Mouse (Mus musculus) cortical plate, adult 2 months (tissue): ENCODE results near the gene Fgf23. TPM values are rescaled to one million over a fixed set of nuclear protein-coding genes. Genes with fewer than 3 reads are reported as not detected.

Experiments
- H3K27ac ChIP-seq: fragments of 200-500 bp; 2 replicates; pipeline ENCODE4 v1.5.1; 2012; ENCODE audit warnings: low read length, control low read depth, inconsistent platforms; ENCODE audit not compliant: insufficient read depth
- H3K4me1 ChIP-seq: fragments of 200-500 bp; 2 replicates; pipeline ENCODE4 v1.6.1; 2011; ENCODE audit warnings: low read length; ENCODE audit not compliant: control insufficient read depth, insufficient read depth
- H3K4me3 ChIP-seq: fragments of 200-500 bp; 2 replicates; pipeline ENCODE4 v1.5.1; 2011; ENCODE audit warnings: mild to moderate bottlenecking, low read length, control low read depth; ENCODE audit not compliant: insufficient read depth
- CTCF ChIP-seq: fragments of 200-500 bp; IDR thresholded peaks from 2 replicates; pipeline ENCODE4 v1.5.1; 2011; ENCODE audit warnings: mild to moderate bottlenecking, control low read depth, low read length; ENCODE audit not compliant: insufficient read depth; ENCODE audit errors: extremely low read depth
- POLR2A ChIP-seq: fragments of 200-500 bp; IDR thresholded peaks from 2 replicates; pipeline ENCODE4 v1.6.1; 2011; ENCODE audit warnings: mild to moderate bottlenecking, low read length, control low read depth; ENCODE audit not compliant: insufficient read depth; ENCODE audit errors: extremely low read depth
- polyA plus RNA-seq: library from polyadenylated mRNA; depleted of rRNA; stranded (reverse); fragments of >200 nt; gene quantifications from 2 replicates; pipeline ENCODE4 v1.2.3, GENCODE M21; 2012; rRNA removed

Fgf23 gene
- polyA plus RNA-seq, 1 experiment, result 0.69 TPM

- TF ChIP-seq POLR2A (peak; percentile 97), CTCF (no peak; the same call in 1 of the 2 replicates)
- Histone ChIP-seq H3K4me1 (peaks cover 7% of the 10 kb centered on the region), H3K4me3 (peak within 1 kb of the TSS; percentile 78), H3K27ac (no peak within 1 kb of the TSS)
Observed at GRCm38 (mm10) chr6:127109402-127109930, 36.8 kb downstream of the Fgf23 start, which contains the start of gene Tigar. Gene Tigar (minus strand): TSS chr6:127109557.

GRCm38 (mm10) chr6:127114753-127115456, 42.2 kb downstream of the Fgf23 start:
- no peak overlapping the region for H3K27ac ChIP-seq
- H3K4me1 ChIP-seq, result no peaks in the 10 kb centered on the region
- no peak for TF ChIP-seq POLR2A
- TF ChIP-seq CTCF, result no peak
- H3K4me3 ChIP-seq, result no peak overlapping the region

GRCm38 (mm10) chr6:127122221-127122806, 49.6 kb downstream of the Fgf23 start:
- Histone ChIP-seq H3K4me1 (no peaks in the 10 kb centered on the region), H3K4me3 (no peak overlapping the region), H3K27ac (no peak overlapping the region)
- no peak for TF ChIP-seq POLR2A
- peak; percentile 55 for TF ChIP-seq CTCF

- TF ChIP-seq CTCF, result no peak
- no peak for TF ChIP-seq POLR2A
- Histone ChIP-seq H3K27ac (no peak overlapping the region), H3K4me3 (no peak overlapping the region), H3K4me1 (no peaks in the 10 kb centered on the region)
Observed at GRCm38 (mm10) chr6:127122996-127123395, 50.3 kb downstream of the Fgf23 start.

- Histone ChIP-seq H3K4me1 (no peaks in the 10 kb centered on the region), H3K4me3 (no peak overlapping the region), H3K27ac (no peak overlapping the region)
- TF ChIP-seq POLR2A, result no peak
- TF ChIP-seq CTCF, result no peak
Observed at GRCm38 (mm10) chr6:127123506-127123905, 50.8 kb downstream of the Fgf23 start.

GRCm38 (mm10) chr6:127129659-127130058, 57.0 kb downstream of the Fgf23 start:
- Histone ChIP-seq H3K4me3 (no peak overlapping the region), H3K4me1 (no peaks in the 10 kb centered on the region), H3K27ac (no peak overlapping the region)
- no peak for TF ChIP-seq POLR2A
- TF ChIP-seq CTCF, result no peak

- H3K27ac ChIP-seq, result no peak overlapping the region
- TF ChIP-seq POLR2A (no peak), CTCF (no peak)
- no peak overlapping the region for H3K4me3 ChIP-seq
- no peaks in the 10 kb centered on the region for H3K4me1 ChIP-seq
Observed at GRCm38 (mm10) chr6:127130377-127130776, 57.7 kb downstream of the Fgf23 start.

Other genes starting within 250 kb of the Fgf23 start
- 132 and 136 TPM in 2 replicates for gene Ndufa9, start 223.8 kb upstream of the Fgf23 start, polyA plus RNA-seq
- gene Akap3, start 219.8 kb upstream of the Fgf23 start, polyA plus RNA-seq, result 0.15 and 0.31 TPM in 2 replicates
- 0.17 and 0.25 TPM in 2 replicates for gene Dyrk4, start 151.1 kb upstream of the Fgf23 start, polyA plus RNA-seq
- 4.2 and 4.6 TPM in 2 replicates for gene Rad51ap1, start 133.3 kb upstream of the Fgf23 start, polyA plus RNA-seq
- gene D6Wsu163e, start 132.9 kb upstream of the Fgf23 start, polyA plus RNA-seq, result 28.6 and 30.3 TPM in 2 replicates
- not detected in 2 replicates for gene Fgf6, start 57.3 kb upstream of the Fgf23 start, polyA plus RNA-seq
- gene Tigar, start 36.7 kb downstream of the Fgf23 start, polyA plus RNA-seq, result 18.5 and 18.7 TPM in 2 replicates
- 42.3 and 43.6 TPM in 2 replicates for gene Ccnd2, start 79.3 kb downstream of the Fgf23 start, polyA plus RNA-seq